Mouse (Mus musculus): ENCODE measurements around the gene Gm20869.
"Not testable (repeated sequence)": the region's sequence is repeated elsewhere in the genome, so short reads cannot be mapped to it uniquely, and the experiment has no call there.

Gm20869 gene

DNA sequence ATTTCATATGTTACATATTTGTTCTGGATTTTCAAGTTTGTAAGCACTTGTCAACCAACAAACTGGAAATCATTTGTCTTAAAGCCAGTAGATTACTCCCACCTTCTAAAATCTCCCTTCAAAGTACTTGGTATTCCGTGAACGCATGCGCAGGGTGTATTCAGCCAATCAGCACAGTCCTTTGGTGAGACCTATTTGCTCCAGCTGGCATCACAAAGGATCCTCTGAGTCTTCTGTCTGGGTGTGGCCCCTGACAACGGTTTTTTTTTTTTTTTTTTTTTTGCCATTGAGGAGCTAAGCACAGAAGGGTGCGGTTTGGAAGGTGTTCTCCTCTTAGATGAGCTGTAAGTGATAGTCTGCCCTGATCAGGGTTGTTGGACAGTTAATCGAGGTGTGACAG, at the start of gene Gm20869:
Gene Gm20869 (plus strand): TSS at position 301 of the 400 bp plus-strand sequence.
- not testable (repeated sequence) for DNase-seq (ENCODE audit: low read depth, low spot score)

Measured in A20 (cell line).